Mouse (Mus musculus) liver, embryonic 14 days (tissue): Measurements from ENCODE around the gene Rfpl4b. TPM values are rescaled to one million over a fixed set of nuclear protein-coding genes. Genes with fewer than 3 reads are reported as not detected.

Experiments used
- polyA plus RNA-seq: library from polyadenylated mRNA; depleted of rRNA; stranded (reverse); fragments of >200 nt; gene quantifications from 2 replicates; pipeline ENCODE4 v1.2.3, GENCODE M21; 2012; rRNA removed

Gene Rfpl4b
- polyA plus RNA-seq: not detected in 2 replicates

DNA sequence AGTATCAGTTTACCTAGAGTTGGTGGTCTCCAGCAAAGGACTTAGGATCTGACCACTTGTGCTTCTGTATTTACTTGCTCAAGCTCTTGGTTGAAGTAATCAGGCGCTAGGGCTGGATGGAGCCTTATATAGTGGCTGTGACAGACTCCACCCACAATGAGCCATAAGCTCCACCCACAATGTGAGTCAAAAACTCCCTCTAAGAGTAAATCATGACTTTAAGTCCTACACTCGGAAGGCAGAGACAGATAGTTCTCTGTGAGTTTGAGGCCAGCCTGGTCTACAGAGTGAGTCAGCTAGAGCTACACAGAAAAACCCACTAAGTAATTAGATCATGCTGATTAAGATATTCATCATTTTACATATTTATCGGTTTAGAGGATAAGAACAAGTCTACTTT lies at the start of gene Rfpl4b:
Rfpl4b (minus strand) TSS at position 101 of the 400 bp plus-strand sequence.

Other genes starting within 250 kb of the Rfpl4b start
- 0.52 and 1.4 TPM in 2 replicates for gene Lama4, start 143.7 kb upstream of the Rfpl4b start, polyA plus RNA-seq